Mouse (Mus musculus): ENCODE measurements around the gene Fam214b.

Fam214b gene

DNA sequence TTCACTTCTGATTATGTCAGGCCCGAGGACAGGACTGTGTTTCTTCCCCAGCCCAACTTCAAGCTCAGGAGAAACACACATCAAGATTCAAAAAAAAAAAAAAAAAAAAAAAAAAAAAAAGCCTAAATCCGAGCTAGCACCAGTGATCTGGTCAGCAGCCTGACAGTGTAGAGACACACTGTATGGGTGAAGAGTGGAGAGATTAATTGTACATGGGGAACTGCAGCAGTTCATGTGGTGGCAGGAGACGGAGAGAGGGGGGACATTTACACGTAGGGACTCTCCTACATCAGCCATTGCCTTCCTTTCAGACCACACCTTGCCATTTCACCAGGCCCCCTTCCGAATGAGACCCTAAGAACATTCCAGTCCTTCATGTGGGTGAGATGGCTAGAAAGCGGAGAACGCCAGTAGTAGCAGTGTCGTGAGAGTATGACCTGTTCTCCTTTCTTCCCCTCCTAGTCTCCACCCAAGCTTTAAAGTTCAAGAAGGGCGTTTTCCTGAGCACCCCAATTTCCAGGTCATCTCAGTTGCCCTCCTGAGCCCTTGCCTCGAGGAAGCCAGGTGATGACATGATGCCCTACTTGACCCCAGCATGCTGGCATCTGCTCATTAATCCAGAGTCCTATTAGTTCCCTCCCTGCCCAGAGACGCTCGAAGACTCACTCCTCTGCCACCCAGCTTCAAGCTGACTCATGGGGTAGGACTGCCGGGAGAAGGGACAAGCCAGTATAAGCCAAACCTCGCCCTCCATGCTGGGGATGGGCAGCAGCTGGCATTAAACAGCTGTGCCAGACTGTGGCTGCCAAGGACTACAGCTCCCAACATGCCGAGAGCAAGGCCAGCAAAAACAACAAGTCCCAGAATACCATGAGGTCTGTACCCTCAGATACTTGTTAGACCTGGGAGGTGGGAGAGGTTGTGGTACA, 7.2 kb downstream of the Fam214b start:
- DNase-seq (ENCODE audit: low read depth), result peak; percentile 38

DNA sequence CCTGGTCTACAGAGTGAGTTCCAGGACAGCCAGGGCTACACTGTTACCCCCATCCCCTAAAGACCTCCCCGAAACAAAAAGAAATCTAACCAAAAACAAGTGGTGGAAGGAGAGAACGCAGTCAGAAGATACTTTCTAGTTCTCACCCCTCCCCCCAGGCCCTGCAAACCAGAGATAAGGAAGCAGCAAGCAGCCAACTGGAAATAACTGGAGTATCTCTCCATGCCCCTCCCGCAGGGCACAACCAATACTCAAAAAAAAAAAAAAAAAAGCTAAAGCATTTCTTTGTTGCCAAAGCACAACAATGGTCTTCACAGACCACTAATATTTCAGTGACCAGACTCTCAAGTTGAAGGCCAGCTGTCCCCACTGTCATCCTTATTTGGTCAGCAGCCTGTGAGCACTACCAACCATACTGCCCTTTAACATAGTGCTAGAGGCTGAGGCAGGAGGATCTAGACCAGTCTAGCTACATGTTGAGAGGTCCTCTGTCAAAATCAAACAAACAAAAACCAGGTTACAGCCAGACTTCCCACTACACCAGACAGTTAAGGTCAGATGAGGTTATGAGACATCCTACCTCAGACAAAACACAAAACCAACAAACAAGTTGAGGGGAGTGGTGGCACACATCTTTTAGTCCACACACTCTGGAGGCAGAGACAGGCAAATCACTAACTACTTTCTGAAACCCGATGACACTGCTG, 8.0 kb downstream of the Fam214b start:
- peak; percentile 66 for DNase-seq (ENCODE audit: low read depth)

DNA sequence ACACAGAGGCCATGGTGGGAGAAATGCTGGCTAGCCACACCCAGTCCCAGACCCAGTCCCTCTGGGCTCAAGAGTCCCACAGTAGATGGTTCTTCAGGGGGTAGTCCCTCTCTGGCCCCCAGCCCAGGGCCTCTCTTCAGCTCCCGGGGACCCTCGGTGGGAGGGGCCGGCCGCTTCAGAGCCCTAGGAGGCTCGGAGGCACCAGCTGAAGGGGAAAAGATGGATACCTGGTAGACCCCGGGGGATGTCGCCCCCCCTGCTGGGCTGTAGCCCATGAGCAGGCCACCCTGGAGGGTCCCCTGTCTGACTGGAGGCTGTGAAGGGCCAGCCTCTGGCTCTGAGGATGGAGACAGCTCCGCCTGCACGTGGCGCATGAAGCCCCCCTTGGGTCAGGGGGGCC, 9.7 kb downstream of the Fam214b start:
- DNase-seq (ENCODE audit: low read depth), result no peak

DNA sequence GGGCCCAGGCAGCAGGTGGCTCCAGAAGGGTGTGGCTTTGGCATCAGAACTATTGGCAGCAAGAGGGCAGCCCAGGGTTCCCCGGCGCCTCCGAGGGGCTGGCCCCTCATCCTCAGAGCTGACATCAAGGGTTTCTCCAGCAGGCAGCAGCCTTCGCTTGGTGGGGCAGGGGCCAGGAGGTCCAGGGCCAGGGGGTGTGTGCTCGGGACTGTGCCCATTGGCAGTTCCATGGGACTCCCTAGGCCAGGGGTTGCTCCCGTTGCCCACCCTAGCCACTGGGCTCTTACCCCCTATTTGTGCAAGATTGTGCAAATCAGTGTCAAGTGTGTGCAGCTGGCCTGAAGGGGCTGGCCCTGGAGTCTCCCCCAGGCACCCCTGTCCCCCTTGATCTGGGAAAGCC, 10.2 kb downstream of the Fam214b start:
- DNase-seq (ENCODE audit: low read depth), result no peak

DNA sequence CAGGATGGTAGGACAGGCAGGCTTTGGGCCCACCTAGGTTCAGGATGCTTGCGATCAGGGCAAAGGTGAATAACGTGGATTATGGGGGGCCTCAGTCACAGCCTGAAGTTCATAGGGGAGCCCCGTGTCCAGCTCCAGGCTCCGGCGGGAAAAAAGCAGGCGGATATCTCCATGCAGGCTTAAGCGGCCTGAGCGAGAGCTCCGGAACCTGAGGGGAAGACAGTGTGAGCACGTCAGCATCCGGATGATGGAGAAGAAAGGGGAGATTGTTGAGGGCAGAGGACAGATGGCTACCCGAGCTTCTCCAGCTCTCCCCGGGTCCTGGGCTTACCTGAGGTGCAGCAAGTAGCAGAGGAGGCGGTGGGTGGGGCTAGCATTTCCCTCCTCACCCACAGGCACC, 12.5 kb downstream of the Fam214b start:
- no peak for DNase-seq (ENCODE audit: low read depth)

DNA sequence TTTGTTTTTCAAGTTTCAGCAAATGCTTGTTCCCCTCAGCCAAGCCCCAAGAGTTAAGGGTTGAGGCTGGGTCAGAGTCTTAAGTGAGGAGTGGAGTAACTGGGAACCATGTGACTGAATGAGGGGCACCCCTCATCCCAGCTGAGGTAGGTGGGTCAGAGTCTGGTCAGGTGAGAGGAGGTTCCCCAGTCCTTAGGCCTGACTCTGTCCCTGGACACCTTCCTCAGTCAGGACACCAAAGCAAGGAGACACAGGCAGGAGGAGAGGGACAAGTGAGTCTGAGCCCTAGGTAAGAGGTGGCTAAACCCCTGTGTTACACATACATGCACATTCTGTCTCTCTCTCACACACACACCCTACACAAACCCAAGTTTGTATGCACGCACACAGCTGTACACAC, 13.5 kb downstream of the Fam214b start:
- no peak for DNase-seq (ENCODE audit: low read depth)

DNA sequence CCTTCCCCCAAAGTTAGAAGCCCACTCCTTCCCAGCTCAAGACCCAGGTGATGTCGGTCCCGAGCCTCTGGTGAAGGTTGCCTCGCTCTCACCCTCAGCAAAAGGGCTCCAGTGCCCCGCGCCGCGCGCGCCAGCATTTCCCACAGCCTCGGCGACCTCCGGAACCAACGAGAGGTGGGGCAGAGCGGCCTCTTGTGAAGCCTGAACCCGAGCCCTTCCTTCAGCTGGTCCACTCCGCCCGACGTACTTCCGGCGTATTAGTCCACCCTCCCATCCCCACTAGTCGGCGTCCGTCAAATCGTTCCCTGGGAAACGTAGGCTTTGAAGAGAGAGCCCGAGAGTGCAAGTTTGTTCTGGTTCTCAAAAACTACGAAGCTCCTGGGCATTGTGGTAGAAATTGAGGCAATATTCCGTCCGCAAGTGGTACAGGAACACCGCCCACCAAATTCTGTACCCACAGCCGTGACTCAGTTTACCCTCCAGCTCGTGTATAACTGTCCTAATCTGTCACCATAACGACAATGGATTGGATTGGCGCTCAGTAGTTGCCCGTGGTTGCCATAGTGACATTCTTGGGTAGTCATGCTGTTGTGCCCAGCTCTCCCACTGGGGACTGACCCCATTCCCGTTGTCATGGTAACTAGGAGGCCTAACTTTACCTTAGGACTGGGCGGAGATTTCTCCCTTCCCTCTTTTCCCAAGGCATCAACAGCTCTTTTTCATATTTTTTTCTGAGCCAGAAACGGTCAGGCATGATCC, 14.6 kb downstream of the Fam214b start, which contains the start of gene Stoml2:
Gene Stoml2, minus strand, starts transcription at position 474 of the 759 bp plus-strand sequence.
- peak; percentile 96 for DNase-seq (ENCODE audit: low read depth)

DNA sequence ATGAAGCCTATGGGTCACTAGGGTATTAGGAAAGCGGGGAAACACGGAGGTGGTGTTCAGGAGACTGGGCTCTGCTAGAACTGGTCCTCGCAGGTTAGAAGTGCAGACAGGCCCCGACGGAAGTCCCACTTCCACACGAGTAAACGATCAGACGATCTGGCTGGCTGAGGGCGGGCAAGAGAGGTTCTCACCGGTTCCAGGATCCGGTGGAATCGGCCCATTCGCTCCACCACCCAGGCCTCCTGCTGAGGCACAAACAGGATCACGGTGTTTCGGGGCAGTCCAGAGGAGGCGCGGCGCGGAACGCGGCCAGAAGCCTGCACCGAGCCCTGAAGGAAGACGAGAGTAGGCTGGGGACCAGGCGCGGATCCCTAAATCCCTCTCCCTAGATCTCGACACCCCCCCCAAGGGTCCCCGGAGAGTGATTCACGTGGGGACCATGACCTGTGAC, 15.2 kb downstream of the Fam214b start:
- peak; percentile 44 for DNase-seq (ENCODE audit: low read depth)

DNA sequence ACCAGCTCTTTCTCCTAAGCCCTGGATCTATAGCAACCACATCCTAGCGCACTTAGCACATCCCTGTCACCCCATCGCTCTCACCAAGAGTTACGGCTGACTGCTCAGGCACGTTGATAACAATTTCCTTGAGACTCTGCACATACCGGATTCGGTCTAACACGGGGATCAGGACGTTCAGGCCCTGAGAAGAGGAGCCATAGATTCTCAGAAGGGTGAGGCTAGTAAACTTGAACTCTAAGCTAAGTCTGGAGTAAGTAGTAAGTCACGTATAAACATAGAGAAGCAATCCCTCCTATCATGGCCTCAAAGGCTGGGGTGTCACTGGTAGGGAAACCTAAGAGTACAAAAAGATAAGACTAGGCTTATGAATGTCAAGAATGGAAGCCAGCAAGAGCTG, 15.7 kb downstream of the Fam214b start:
- DNase-seq (ENCODE audit: low read depth), result no peak

DNA sequence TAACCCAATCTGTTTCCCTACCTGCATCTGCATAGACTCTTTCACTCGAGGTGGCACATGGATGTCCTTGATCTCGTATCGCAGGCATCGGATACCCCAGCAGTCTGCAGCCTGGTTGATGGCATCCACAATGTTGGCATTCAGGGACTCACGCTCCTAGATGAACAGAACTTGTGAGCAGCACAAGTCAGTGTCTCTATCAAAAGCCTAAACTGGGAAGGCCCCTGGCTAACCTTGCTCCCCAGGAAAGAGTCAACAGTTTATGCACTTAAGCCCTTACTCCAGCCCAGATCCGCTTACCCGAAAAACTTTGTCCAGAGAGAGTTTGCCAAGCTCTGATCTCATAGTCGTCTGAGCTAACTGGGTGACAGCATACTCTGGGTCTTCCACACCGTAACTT, 16.3 kb downstream of the Fam214b start:
- DNase-seq (ENCODE audit: low read depth), result no peak

DNA sequence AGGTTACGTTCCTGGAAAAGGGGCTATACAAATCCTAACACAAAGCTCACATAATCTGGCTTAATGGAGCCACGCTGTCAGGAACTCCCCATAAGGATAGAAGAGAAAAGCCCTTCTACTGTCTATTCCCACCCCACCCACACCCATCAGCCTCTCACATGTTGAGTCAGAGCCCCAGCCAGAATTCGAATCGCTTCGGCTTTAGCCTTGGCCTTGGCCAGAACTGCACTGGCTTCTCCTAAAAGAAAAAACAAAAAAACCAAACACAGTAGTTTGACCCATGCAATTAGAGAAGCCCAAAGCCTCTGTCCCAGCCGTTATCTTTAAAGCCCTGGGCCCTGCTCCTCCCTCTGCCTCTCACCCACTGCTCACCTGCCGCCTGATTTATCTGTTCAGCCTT, 16.9 kb downstream of the Fam214b start:
- no peak for DNase-seq (ENCODE audit: low read depth)

DNA sequence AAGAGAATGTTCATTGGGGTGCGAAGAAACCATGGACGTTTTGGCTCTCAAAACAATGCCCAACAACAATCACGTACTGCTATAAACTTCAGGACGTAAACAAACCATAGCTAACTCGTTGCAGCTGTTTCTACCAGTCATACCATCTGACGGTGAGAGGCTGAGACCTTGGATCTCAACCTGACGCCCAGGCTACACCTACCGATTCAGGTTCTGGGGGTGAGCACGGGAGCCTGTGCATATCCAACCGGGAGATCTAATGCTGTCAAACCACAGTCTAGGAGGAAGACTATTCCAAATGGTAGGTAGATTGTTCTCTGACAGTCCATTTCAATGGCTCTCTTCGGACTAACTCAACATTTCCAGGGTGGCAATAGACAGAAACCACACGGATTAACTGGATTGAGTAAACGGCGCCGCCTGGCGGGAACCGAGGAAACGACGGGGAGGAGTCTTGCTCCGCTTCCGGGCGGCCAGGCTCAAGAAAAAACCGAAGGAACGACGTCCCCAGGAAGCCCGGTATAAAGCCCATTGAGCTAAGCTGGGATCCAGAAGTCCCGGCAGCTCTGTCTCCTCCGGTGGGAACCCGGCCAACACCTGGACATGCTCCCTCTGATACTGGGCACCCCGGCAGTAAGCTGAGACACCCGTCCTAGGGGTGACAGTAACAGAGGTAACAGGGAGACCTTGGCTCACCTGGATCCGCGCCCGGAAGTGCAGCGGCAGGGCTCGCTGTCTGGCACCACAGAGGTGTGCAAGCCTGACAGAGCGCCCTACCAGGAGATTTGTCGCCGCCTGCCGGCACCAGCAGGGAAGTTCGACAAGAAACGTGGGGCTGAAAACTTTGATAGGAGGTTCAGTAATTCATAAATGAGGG, 20.7 kb downstream of the Fam214b start, which contains the start of gene Pigo:
Gene Pigo, minus strand, starts transcription at position 736 of the 877 bp plus-strand sequence.
- peak; percentile 97 for DNase-seq (ENCODE audit: low read depth)

DNA sequence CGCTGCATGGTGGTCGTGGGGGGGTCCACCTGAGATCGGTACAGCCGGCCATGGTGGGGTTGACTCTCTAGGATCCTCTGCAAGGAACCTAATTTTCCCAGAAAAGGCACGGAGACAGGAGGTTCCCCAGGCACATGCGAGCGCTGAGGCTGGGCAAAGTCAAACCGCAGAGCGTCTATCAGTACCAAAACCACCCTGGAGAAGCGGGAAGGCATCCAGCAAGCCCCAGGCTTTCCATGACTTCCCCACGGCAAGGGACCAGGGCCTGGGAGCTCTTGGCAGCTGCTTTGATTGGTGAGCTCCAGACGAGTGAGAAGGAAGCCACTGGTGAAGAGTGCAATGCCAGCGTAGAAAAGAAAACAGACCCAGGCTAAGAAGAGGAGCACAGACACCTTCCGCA, 21.3 kb downstream of the Fam214b start:
- DNase-seq (ENCODE audit: low read depth), result no peak

DNA sequence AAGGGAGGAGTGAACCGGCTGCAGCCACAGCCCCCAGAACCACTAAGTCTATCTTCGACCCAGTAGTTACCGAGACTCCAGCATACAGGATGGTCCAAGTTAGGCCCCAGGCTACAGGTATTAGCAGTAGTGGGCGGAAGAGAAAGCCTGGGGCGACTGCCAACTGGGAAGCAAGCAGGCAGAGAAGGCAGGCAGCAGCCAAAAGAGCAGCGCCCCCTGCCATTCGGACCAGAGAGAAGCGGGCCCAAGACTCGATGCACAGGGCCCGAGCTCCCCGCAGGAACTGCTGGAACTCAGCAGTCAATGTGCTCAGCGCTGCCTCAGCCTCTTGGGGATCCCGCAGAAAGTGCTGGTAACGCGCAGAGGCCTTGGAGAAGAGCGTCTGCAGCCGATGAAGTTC, 24.7 kb downstream of the Fam214b start:
- DNase-seq (ENCODE audit: low read depth), result no peak

DNA sequence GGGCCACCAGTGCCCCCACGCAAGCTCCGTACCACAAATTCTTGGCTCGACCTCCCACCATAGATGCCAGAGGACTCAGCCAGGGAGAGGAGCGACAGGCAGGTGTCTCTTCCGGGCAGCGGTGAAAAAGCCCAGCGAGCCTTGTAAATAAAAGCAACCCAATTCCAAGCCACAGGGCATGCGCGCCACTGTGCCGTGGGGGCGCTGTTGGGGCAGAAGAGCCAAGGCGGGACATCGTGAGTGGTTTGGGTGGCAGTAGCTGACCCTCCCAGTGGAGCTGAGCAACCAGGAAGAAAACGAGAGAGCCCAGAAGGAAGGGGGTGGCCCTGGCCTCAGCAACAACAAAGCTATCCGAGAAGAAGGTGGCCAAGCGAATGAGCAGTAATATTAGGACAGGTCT, 25.1 kb downstream of the Fam214b start:
- no peak for DNase-seq (ENCODE audit: low read depth)

DNA sequence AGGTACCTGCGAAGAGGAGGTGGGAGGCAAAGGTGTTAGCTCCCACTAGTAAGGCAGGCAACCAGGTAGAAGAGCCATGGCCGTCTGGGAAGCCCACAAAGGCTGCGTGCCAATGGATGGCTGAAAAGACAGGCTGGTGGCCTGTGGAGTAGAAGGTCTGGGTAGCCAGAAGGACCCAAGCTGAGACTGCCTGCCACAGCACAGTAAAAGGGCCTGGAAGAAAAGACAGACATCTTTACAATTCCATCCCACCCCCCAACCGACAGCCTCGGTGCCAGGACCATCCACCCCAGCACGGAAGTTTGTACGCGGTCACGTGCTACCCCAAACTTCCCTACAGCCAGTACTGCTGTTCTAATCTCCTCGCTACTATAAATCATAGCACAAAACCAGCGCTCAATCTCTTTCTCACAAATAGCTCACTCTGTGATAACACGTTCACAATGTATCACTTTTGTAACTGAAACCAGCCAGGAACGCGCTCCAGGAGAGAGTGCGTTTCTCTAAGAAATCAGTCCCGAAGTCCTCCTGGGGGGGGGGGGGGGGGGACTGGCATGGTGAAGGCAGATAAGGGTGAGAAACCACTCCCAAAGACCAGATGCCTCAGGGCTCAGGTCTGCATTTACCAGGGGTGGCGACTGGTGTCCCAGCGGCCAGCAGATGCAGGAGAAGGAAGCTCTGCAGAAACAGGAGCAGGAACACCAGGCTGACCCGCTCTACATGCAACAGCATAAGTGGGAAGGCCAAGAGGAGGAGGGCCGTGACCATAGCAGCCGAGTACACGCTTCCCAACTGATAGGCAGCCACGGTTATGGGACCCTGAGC, 26.2 kb downstream of the Fam214b start:
- no peak for DNase-seq (ENCODE audit: low read depth)

DNA sequence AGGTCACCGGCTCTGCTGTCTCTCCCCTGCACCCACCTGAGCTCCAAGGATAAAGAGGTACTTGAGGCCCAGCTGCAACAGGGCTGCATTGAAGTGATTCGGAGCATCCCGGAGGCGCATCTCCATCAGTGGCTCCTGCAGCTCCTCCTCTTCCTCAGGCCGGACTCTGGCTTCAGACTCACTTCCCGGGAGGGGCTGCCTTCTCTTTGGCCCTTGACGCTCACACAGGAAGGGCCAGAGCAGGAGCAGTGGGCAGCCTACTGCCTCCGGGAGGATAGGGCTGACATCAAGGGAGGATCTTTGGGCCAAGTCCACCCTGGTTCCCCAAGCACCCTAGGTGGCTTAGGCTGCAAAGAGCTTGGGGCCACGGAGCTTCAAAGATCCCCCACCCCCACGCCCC, 26.8 kb downstream of the Fam214b start:
- no peak for DNase-seq (ENCODE audit: low read depth)

DNA sequence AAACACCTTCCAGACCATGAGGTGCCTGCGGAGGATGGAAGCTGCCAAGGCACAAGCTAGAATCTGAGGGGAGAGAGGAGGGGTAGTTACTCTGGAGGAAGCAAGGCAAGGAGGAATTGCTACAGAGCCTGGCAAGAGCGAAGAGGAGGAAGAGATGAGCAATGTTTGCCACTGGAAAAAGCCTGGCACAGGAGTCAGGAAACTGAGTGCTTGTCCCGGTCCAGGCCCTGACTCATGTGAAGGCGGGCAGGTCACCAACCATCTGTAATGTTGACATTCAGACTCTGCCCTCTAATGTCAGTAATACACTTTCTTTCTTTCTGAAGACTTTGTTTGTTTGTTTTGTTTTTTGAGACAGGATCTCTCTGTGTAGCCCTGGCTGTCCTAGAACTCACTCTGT, 27.9 kb downstream of the Fam214b start:
- no peak for DNase-seq (ENCODE audit: low read depth)

DNA sequence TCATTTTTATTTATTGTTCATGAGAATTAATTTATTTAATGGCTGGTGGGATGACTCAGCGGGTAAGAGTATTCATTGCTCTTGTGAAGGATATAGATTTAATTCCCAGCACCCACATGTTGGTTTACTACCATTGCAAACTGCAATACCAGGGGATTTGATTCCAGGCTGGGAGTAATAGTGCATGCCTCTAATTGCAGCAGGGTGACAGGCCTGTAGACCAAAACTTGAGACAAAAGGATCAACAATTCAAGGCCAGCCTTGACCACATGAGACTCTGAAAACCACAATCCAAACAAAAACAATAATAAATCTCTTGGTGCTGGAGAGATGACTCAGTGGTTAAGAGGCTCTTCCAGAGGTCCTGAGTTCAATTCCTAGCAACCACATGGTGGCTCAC, 33.9 kb downstream of the Fam214b start:
- no peak for DNase-seq (ENCODE audit: low read depth)
